Mouse (Mus musculus): ENCODE measurements at regions not wholly inside any gene's neighbourhood (a gene's known extent, or its start where the extent isn't known, plus 50 kb on each side); places are given as distances from the start of the nearest gene placed in this dataset.
"Not testable (repeated sequence)": the region's sequence is repeated elsewhere in the genome, so short reads cannot be mapped to it uniquely, and the experiment has no call there.

GRCm38 (mm10) chr19:49115484-49115883 is 909.7 kb downstream of the Sorcs3 start:
- DNase-seq = no peak

DNA sequence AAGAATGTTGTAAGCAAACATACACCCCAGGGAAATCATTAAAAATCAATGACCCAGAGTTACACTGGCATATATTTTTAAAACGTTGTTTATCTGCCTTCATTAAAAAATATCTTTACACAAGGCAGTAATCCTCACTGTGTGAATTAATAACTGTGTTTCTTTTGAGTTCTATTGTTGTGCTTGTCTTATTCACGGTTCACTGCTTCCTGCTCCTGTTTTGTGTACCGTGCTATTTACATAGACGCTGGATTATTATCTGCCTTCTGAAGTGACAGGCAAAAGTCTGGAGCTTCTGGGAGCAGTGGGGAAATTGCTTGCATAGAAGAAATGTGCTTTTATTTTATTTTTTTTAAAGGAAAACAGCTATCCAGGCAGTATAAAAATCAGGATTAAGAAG is 925.8 kb downstream of the Sorcs3 start:
- DNase-seq = no peak

DNA sequence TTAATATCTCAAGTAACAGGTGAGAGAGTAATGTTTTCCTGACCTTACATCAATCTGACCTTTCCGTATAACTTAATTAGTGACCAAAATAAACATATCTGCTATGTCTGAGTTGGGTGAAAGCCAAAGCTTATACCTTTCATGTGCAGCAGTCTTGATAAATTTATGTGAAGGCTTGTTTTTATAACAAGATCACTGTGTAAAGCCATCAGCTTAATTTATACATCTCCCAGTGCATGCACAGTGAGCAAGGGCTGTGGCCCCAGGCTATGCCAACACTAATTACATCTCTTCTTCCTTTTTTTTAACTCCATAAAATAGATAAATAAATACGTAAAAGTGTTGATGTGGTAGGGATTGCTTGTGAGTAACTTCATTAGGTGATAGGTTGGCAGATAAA is 966.3 kb downstream of the Sorcs3 start:
- DNase-seq = no peak

GRCm38 (mm10) chr19:49207971-49208370 is 1002.1 kb downstream of the Sorcs3 start:
- no peak for DNase-seq

DNA sequence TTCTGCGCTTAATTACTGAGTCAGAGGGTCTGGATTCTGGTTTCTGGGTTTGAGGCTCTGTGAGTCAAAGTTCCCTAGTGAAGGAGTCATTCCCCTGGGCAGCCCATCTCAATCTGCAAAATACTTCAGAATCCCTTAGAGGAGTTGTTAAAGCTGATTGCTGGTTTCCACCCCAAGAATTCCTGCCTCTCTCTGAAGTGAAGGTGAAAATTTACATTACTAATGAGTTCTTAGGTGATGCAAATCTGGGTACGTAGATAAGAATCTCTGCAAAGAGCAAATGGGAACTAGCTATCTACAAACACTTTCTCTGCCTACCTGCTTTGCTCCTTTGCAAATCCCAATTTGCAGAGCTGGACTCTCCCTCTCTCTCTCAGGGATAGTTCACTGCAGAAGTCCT is 1036.8 kb downstream of the Sorcs3 start:
- DNase-seq = no peak

DNA sequence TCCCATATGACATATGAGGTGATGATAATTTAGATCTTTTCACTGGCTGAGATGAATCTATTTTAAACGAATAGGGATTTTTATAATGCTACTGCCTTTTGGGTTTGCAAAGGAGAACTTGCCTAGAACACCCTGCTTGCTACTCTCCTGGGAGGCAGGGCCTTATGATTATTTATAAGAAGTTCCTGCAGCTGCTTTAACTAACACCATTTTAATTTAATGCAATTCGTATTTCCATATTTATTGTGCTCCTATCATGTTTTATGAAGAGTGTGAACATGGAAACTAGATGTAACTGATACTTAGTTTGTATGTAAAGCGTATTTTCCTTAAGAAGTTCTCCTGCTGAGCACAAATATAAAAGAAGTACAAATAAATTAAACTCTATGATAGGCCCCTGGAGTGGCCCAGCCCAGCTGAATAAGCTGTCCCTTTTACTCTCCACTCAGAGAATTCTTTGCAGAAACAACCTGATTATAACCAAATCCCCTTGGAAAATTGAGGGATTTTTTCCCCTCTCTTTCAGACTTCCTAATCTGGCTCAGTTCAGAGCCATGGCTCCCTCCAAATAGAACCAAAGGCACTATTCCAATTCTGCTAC is 1039.4 kb downstream of the Sorcs3 start:
- no peak for DNase-seq

DNA sequence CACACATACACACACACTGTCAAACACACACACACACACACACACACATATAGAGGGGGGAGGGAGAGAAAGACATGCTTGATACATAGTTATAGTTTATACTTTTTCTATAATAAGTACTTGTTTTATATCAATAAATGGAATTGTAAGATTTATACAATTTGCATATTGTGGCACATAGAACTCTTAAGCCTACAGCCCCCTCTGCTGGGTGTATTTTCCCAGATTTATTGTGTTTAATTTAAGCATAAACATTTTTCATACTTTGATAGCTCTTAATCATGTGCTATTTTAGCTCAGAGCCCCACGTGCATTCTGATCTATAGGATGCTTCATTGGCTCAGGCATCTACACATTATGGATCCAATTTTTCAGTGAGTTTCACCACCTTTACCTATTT is 1058.8 kb downstream of the Sorcs3 start:
- DNase-seq = peak; percentile 49

GRCm38 (mm10) chr19:49267864-49268480 is 1062.1 kb downstream of the Sorcs3 start:
- no peak for DNase-seq

- no peak for DNase-seq
Measured at GRCm38 (mm10) chr19:49282626-49283261, 1076.9 kb downstream of the Sorcs3 start.

GRCm38 (mm10) chr19:49294980-49295379 is 1089.2 kb downstream of the Sorcs3 start:
- DNase-seq = no peak

DNA sequence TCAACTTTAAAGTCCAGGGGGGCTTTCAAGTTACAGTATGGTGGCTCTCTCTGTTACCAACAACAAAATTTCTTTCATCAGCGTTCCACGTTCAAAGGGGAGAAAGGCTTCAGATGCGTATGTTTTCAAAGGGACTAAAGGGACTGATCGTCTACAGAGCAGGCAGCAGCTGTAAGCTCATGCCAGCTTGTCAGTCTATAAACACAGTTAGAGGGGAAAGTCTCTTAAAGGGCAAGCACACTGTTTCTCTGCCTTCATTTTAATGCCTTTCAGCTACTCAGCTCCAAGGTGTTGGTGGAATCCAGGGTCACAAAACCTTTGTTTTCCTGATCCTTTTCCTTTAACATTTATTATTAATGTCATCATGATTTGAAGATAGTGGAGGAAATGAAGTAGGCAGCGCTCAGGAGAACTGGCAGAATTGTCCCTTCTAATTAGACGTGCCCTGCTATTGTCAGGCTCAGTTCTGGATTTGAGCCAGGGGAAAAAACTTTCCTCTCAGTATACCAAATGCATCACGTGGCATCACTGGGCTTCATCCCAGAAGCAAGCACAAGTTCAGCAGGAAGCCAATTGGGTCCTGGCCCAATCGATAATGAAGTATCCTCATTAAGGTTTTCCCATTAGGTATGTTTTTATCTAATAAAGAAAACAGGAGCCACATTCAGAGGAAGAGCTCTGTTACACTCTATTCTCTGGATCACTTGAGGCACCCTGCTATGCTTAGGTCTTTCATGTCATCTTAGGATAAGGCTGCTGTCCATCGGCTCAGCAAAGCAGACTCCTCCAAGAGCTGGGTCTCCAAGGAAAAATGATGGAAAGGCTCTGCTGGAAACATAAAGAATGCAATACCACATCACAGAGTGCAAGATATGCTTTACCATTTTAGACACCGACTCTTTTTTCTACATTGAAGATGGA is 1093.8 kb downstream of the Sorcs3 start:
- peak; percentile 11 for DNase-seq

DNA sequence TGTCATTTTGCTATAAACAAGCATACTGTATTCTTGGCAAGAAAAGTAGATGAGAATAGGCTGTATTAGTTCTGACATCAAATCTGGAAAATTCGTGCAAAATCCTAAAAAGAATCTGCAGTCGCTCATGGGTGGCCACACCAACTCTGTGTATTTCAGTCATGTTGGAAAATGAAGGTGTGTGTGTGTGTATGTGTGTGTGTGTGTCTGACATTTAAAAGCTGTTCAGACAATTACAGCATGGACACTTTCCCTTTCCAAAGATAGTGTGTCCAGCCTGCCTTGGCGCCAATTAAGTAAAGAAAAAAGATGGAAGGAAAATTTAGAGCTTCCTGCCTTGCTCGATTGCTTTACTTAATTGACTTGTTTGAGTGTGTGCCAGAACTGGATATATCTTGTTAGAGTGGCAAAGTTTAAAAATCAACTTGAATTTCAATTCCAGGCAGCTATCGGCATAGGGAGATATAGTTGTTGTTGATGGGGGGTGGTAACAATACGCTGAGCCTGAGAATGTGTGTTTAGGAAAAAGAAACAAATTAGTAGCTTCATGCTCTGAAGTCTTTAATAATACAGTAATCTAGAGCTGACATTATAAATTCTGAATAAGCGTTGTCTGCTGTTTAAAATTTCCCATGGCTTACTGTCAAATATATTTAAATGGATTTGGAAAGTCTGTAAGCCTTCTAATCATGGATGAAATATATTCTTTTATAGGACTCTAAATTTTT is 1095.7 kb downstream of the Sorcs3 start:
- no peak for DNase-seq

DNA sequence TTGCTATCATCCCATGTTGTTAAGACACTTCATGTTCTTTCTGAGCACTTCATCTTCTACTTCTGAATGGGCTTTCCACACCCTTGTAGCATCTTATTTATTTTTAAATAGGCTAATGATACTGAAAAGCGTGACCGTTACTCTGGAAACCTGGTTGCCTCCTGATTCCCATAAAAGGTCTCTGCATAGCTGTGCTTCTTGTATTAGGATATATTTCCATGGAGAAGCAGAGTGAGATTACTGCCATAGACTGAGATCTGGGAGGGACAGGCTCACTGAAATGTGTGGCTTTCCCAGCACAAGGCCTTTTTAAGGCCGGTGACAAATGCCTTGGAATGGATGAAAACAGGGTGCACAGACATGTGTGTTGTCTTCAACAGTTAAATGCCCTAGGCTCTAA is 1100.0 kb downstream of the Sorcs3 start:
- no peak for DNase-seq

GRCm38 (mm10) chr19:49314229-49314628 is 1108.4 kb downstream of the Sorcs3 start:
- DNase-seq = no peak

- no peak for DNase-seq
Measured at GRCm38 (mm10) chr19:49359642-49360041, 1153.8 kb downstream of the Sorcs3 start.

- no peak for DNase-seq
Measured at GRCm38 (mm10) chr19:49360715-49361114, 1154.9 kb downstream of the Sorcs3 start.

DNA sequence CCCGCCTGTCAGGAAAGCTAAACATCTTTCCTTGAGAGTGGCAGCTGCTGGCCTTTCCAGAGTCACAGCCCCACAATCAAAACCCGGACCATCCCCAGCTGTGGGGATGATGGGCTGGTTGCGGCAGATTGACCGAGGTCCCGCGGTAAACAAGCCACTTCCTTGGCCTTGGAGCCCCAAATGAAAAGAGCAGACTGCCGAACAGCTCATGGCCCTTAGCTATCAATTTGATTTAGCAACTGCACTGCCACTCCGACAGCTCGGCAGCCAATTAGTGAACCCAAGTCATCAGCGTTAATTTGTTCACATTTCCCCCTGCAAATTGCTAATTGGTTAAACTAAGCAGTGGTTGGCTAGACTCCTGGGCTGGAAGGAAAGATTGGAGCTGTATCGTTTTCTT is 1155.3 kb downstream of the Sorcs3 start:
- not testable (repeated sequence) for DNase-seq

DNA sequence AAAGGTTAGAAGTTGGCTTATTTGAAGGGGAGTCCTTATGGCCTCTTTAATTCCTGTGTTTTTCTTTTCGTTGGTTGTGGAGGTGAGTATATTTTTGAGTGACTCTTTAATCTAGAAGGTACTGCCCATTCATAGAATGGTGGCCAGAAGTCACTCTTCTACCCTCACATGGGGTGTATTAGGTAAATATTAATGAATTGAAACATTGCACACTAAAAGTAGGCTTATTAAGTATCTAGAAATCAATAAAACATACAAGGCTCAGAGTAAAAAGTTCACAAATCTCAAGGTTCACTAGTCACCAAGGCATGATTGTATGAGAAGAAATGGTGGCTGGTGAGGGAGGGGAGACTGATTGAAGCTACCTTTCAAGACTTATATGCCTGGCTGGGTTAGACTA is 1167.1 kb downstream of the Sorcs3 start:
- no peak for DNase-seq

- DNase-seq = no peak
Measured at GRCm38 (mm10) chr19:49374295-49374694, 1168.5 kb downstream of the Sorcs3 start.

- no peak for DNase-seq
Measured at GRCm38 (mm10) chr19:49374926-49375325, 1169.1 kb downstream of the Sorcs3 start.

DNA sequence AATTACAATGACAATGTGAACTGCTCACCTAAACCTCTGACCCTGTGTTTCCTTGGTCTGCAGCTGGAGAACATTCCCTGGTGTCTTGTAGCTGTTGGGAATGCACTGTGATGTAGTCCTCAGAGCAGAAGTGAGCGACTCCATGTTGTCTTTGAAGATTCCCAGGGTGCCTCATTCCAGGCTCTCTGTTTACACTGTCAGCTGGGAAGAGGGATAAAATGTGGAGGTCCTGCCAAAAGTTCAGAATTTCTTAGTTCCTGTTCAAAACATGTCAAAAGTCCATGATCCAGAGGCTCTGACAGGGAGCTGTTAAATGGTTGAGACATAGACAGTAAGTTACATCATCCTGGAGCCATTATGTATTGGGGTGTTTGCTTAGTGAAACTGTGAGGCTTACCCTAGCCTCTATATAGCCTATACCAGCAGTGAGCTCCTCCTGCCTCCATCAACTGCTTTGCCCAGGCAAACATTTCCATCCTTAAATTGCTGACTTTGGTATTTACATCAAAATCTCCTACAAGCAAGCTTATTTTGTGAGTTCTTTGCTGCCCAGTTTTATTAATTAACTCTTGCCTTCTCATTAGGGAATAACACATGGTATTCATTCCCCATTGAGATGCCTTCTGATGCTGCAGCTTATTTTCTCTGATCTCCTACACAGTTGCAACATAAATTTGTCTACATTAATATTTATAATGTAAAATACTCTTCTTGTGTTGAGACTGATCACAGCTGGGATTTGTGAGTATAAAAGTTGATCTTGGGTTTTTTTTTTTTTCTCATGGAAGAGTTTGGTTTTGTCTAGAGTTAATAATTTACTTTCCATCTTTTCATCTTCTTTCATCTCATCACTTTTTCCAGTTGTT is 1170.2 kb downstream of the Sorcs3 start:
- no peak for DNase-seq

GRCm38 (mm10) chr19:49379646-49380045 is 1173.8 kb downstream of the Sorcs3 start:
- no peak for DNase-seq
